Mouse (Mus musculus) forebrain, embryonic 16.5 days (tissue): Measurements from ENCODE around the gene Cct7. TPM values are rescaled to one million over a fixed set of nuclear protein-coding genes. Genes with fewer than 3 reads are reported as not detected.
A peak's percentile ranks its signal among the peaks of the same experiment; 100 is the strongest.

ENCODE experiments used
- ATAC-seq: fragments of 200-750 bp; cut with Nextera tagmentation; 2 replicates; pipeline ENCODE4 v1.8.0; 2017; ENCODE audit warnings: mild to moderate bottlenecking, moderate library complexity
- H3K27ac ChIP-seq: fragments of 300-500 bp; sonication (generic); 2 replicates; pipeline ENCODE4 v1.5.1; 2014; ENCODE audit warnings: low read length, control low read depth
- H3K27me3 ChIP-seq: fragments of 300-500 bp; sonication (generic); replicated peaks from 2 replicates; pipeline ENCODE4 v1.6.1; 2014; ENCODE audit warnings: low read length; ENCODE audit not compliant: control insufficient read depth, insufficient read depth
- H3K36me3 ChIP-seq: fragments of 300-500 bp; sonication (generic); 2 replicates; pipeline ENCODE4 v1.6.1; 2014; ENCODE audit not compliant: control insufficient read depth, insufficient read depth
- H3K4me1 ChIP-seq: fragments of 300-500 bp; sonication (generic); replicated peaks from 2 replicates; pipeline ENCODE4 v1.6.1; 2014; ENCODE audit warnings: low read length; ENCODE audit not compliant: control insufficient read depth, insufficient read depth
- H3K4me2 ChIP-seq: fragments of 300-500 bp; sonication (generic); 2 replicates; pipeline ENCODE4 v1.6.1; 2014; ENCODE audit warnings: mild to moderate bottlenecking, low read length, control low read depth
- H3K4me3 ChIP-seq: fragments of 300-500 bp; sonication (generic); replicated peaks from 2 replicates; pipeline ENCODE4 v1.5.1; 2014; ENCODE audit warnings: mild to moderate bottlenecking, low read length, control low read depth
- H3K9ac ChIP-seq: fragments of 300-500 bp; sonication (generic); replicated peaks from 2 replicates; pipeline ENCODE4 v1.6.1; 2014; ENCODE audit warnings: low read depth, low read length, control low read depth
- H3K9me3 ChIP-seq: fragments of 300-500 bp; sonication (generic); 2 replicates; pipeline ENCODE4 v1.6.1; 2016; ENCODE audit warnings: low read length; ENCODE audit not compliant: control insufficient read depth
- WGBS: fragments of 180-500 bp; shearing (Covaris S2); extraction: QIAGEN DNeasy Blood & Tissue Kit; methylation state at CpG from one replicate; pipeline ENCODE4 v1.1.7; 2014; 5-methylcytosine and 5-hydroxymethylcytosine counted together
- polyA plus RNA-seq: library from polyadenylated mRNA; unstranded; fragments of >200 nt; fragmentation: Nextera tagmentation; extraction: Ambion mirVana; gene quantifications from 2 replicates; pipeline ENCODE4 v1.2.1, GENCODE M21; 2015

Gene Cct7
- polyA plus RNA-seq, 1 experiment from 2014 or later, result 671 TPM

DNA sequence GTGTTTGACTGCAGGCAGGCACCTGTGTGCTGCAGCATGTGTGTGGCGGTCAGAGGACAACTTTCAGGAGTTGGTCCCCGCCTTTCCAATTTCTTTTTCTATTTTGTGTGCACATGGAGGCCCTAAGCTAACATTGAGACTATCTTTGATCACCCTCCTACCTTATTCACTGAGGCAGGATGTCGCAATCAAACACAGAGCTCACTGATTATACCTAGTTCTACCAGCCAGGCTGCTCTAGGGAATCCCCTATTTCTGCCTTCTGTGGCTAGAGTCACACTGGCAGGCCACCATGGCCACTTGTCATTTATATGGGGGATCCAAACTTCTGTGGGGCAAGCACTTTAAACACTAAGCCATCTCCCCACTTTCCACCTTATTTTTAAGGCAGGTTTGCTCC, 38.4 kb downstream of the Cct7 start:
- H3K27ac ChIP-seq, result no peak overlapping the region
- WGBS, result 86% methylated on average over 3 of the region's 3 CpGs
- no peak for ATAC-seq
- H3K9ac ChIP-seq, result no peak overlapping the region
- H3K36me3 ChIP-seq, result no peaks in the 10 kb centered on the region
- no peak overlapping the region for H3K4me3 ChIP-seq
- H3K4me1 ChIP-seq, result no peaks in the 10 kb centered on the region; the same call in 1 of the 2 replicates
- no peaks in the 10 kb centered on the region for H3K9me3 ChIP-seq
- peaks cover 19% of the 10 kb centered on the region for H3K27me3 ChIP-seq
- no peak overlapping the region for H3K4me2 ChIP-seq

DNA sequence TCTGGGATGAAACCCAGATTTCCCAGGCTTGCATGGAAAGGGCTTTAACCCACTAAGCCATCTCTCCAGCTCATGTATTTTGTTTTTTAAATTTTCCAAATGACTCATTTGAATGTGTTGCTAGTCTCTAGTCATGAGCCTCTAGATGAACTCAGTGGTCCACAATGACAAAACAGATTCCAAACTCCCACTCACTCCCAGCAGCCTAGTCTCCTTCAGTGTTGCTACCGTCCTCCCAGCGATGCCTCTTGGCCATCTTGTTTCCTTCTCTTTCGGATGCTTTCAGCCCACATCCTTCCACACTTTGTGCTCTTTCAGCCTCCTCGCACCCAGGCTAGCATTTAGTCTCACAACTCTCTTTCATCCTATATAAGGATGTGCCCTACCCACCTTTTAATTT, 38.9 kb downstream of the Cct7 start:
- H3K27ac ChIP-seq, result no peak overlapping the region
- no peaks in the 10 kb centered on the region for H3K4me1 ChIP-seq
- H3K9ac ChIP-seq, result no peak overlapping the region
- H3K36me3 ChIP-seq, result no peaks in the 10 kb centered on the region
- H3K27me3 ChIP-seq, result peaks cover 14% of the 10 kb centered on the region
- ATAC-seq, result no peak
- H3K4me3 ChIP-seq, result no peak overlapping the region
- no peaks in the 10 kb centered on the region for H3K9me3 ChIP-seq
- WGBS, result 83% methylated on average over 4 of the region's 4 CpGs
- H3K4me2 ChIP-seq, result no peak overlapping the region

DNA sequence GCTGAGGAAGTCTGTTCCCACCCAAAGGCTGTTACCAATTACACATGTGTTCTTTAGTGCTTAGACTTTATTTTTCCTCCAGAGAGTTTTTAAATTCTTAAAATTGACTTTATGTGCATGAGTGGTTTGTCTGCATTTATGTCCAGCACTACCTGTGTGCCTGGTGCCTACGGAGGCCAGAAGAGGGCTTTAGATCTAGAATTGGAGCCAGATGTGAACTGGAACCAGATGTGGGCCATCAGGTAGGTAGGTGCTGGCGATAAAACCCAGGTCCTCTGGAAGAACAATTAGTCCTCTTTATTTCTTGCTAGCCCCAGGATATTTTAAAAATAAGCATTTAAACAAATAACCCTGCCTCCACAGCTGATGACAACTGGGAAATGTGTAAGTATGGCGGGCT, 40.3 kb downstream of the Cct7 start:
- Histone ChIP-seq H3K27ac (no peak overlapping the region), H3K4me2 (no peak overlapping the region), H3K4me3 (no peak overlapping the region), H3K9ac (no peak overlapping the region), H3K36me3 (no peaks in the 10 kb centered on the region), H3K9me3 (no peaks in the 10 kb centered on the region), H3K27me3 (peaks cover 1% of the 10 kb centered on the region), H3K4me1 (no peaks in the 10 kb centered on the region)
- ATAC-seq, result no peak
- WGBS, result 93% methylated on average over 3 of the region's 3 CpGs

DNA sequence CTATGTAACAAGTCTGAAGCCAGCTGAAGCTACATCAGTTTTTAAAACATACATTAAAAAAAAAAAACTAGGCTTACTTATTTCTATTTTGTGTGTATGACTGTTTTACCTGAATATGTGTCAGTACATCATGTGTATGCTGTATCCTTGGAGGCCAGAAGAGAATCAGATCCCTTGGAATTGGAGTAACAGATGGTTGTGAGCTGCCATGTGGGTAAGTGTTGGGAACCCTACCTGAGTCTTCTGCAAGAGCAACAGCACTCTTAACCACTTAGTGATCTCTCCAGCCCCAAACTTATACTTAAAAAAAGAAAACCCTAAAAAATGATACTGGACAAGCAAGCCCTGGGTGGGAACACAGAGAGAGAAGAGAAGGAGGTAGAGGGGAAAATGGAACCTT, 45.7 kb downstream of the Cct7 start:
- no peaks in the 10 kb centered on the region for H3K36me3 ChIP-seq
- no peak overlapping the region for H3K9ac ChIP-seq
- no peak for ATAC-seq
- no peak overlapping the region for H3K27ac ChIP-seq
- no peak overlapping the region for H3K4me3 ChIP-seq
- H3K27me3 ChIP-seq, result no peaks in the 10 kb centered on the region
- peaks cover 8% of the 10 kb centered on the region for H3K4me1 ChIP-seq
- H3K4me2 ChIP-seq, result no peak overlapping the region
- no peaks in the 10 kb centered on the region for H3K9me3 ChIP-seq

DNA sequence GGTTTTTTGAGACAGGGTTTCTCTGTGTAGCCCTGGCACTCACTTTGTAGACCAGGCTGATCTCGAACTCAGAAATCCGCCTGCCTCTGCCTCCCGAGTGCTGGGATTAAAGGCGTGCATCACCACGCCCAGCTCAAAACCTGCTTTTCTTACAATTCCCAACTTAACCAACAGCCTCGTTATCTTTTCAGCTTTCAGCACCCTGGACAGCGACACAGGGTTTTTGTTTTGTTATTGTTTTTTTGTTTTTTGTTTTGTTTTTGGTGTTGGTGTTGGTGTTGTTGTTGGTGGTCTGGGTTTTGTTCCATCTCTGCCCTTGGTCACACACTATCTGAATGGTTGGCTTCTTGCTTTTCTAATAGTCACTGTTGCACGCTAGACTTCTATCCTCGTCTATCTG, 46.8 kb downstream of the Cct7 start:
- Histone ChIP-seq H3K36me3 (no peaks in the 10 kb centered on the region), H3K4me1 (peaks cover 8% of the 10 kb centered on the region), H3K9me3 (no peaks in the 10 kb centered on the region), H3K27me3 (no peaks in the 10 kb centered on the region), H3K4me3 (no peak overlapping the region), H3K27ac (no peak overlapping the region), H3K9ac (no peak overlapping the region), H3K4me2 (no peak overlapping the region)
- ATAC-seq, result no peak
- WGBS, result 70% methylated on average over 9 of the region's 9 CpGs

DNA sequence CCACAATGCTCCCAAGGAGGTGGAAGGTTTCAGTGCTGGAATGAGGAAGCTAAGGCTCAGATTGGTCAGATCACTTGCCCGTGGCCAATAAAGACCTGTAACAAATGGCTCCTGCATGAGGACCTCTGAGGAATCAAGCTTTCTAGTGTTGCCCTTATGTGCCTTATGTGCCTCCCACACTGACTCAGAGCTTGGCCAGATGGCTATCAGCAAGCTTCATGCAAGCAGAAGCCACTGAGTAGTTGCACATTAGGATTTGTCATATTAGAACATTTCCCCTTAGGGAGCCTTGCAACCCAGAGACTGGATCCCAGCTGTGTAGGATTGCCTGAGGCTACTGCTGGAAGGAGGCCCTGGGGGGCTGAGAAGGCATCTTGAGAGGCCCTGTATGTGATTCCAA, 49.1 kb downstream of the Cct7 start:
- Histone ChIP-seq H3K36me3 (no peaks in the 10 kb centered on the region), H3K4me3 (no peak overlapping the region), H3K27ac (no peak overlapping the region), H3K27me3 (no peaks in the 10 kb centered on the region), H3K9ac (no peak overlapping the region), H3K4me1 (peaks cover 8% of the 10 kb centered on the region), H3K9me3 (no peaks in the 10 kb centered on the region), H3K4me2 (no peak overlapping the region)
- WGBS, result 73% methylated on average over 1 of the region's 1 CpGs
- ATAC-seq, result no peak

DNA sequence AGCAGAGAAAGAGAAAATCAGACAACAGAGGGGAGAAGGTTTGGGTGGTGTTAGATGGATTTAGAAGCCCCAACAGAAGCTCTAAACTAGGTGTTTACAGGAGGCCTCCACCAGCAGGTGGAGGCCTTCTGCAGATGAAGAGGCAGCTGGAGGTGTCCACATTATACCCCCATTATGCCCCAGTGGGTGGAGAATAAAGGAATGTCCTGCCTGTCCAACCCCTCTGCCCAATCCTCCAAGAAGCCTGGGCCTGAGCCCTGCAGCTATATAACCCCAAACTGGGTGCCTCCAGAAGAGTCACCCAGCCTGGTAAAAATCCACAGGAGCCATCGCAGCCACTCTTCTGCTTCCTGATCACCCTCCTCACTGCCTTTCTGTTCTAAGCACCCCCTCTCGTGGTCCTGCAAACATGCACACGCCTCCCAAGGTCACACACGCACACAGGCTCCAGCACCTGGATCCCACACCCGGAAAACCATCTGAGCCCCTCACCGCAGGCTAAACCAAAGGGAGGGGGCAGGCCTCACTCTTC, 50.3 kb downstream of the Cct7 start:
- H3K27ac ChIP-seq, result peak overlapping the region; percentile 55
- H3K4me3 ChIP-seq, result peak overlapping the region; percentile 85
- 7% methylated on average over 6 of the region's 6 CpGs for WGBS
- no peak for ATAC-seq
- peak overlapping the region; percentile 82 for H3K4me2 ChIP-seq
- H3K27me3 ChIP-seq, result no peaks in the 10 kb centered on the region
- H3K4me1 ChIP-seq, result peaks cover 8% of the 10 kb centered on the region
- H3K36me3 ChIP-seq, result no peaks in the 10 kb centered on the region
- H3K9me3 ChIP-seq, result no peaks in the 10 kb centered on the region
- peak overlapping the region; percentile 91 for H3K9ac ChIP-seq

DNA sequence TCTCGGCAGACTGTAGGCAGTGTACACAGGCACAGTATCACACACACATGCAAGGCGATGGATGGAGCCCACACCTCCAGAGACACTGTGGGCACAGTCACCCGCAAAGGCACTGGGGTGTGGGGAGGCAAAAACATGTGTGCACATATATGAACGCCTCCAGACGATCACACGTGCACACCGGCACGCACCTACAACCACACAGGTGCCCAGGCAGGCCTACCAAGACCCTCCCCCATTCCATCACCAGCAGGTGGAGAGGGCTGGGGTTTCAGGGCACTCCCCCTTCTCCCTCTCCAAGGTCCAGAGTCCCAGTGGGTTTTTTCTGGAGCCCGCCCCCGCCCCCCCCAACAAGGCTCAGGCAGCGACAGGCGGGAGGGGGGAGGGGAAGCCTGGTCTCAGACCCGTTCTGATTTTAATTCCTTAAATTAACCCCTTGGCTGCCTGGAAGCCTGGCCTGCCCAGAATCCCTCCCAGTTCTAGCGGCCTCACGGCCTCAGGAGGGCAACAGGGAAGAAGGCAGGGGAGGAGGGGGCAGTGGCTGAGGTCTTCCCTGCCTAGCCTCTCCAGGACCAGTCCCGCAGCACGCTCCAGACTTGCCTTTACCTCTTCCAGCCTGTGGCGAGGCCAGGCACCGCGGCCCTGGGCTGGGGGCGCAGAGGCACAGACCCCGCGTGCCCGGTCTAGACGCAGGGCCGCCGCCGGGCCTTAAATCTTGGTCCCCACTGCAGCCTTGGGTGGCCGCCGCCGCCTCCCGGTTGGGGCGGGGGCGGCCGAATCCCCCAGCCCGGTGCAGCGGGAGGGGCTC, 51.0 kb downstream of the Cct7 start:
- peak overlapping the region; percentile 55 for H3K27ac ChIP-seq
- H3K4me1 ChIP-seq, result peaks cover 8% of the 10 kb centered on the region
- H3K4me2 ChIP-seq, result peak overlapping the region; percentile 82
- WGBS, result under 1% methylated on average over 34 of the region's 37 CpGs
- H3K27me3 ChIP-seq, result no peaks in the 10 kb centered on the region
- peak overlapping the region; percentile 85 for H3K4me3 ChIP-seq
- no peaks in the 10 kb centered on the region for H3K36me3 ChIP-seq
- H3K9me3 ChIP-seq, result no peaks in the 10 kb centered on the region
- peak overlapping the region; percentile 91 for H3K9ac ChIP-seq
- peak; percentile 77 for ATAC-seq

DNA sequence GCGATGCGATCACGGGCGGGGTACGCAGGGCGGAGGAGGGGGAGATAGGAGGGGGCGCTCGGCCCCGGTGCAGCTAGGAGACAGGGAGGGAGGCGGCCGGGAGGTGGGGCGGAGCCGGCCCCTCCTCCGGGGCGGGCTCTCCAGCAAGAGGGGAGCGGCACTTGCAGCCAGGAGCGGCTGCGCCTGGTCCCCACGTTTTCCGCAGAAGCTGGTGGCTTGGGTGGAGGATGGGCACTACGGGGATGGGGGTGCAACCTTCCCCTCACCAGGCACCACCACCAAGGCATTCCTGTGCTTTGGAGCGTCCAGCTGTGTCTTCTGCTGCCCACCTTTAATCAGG, 51.6 kb downstream of the Cct7 start, which contains the start of gene Fbxo41:
Gene Fbxo41, minus strand, starts transcription at position 84 of the 340 bp plus-strand sequence.
- 0% methylated on average over 10 of the region's 22 CpGs for WGBS
- Histone ChIP-seq H3K9ac (peak within 1 kb of the TSS; percentile 91), H3K27me3 (no peaks in the 10 kb centered on the region), H3K36me3 (no peaks in the 10 kb centered on the region), H3K4me2 (peak within 1 kb of the TSS; percentile 82), H3K27ac (peak within 1 kb of the TSS; percentile 55), H3K9me3 (no peaks in the 10 kb centered on the region), H3K4me1 (peaks cover 8% of the 10 kb centered on the region), H3K4me3 (peak within 1 kb of the TSS; percentile 85)
- peak; percentile 92 for ATAC-seq
